Mouse (Mus musculus): ENCODE data around the gene Inpp5b. TPM values are rescaled to one million over a fixed set of nuclear protein-coding genes. Genes with fewer than 3 reads are reported as not detected.

Gene Inpp5b
- total and polyA plus RNA-seq, 2 experiments: 15.3 to 25.7 TPM

DNA sequence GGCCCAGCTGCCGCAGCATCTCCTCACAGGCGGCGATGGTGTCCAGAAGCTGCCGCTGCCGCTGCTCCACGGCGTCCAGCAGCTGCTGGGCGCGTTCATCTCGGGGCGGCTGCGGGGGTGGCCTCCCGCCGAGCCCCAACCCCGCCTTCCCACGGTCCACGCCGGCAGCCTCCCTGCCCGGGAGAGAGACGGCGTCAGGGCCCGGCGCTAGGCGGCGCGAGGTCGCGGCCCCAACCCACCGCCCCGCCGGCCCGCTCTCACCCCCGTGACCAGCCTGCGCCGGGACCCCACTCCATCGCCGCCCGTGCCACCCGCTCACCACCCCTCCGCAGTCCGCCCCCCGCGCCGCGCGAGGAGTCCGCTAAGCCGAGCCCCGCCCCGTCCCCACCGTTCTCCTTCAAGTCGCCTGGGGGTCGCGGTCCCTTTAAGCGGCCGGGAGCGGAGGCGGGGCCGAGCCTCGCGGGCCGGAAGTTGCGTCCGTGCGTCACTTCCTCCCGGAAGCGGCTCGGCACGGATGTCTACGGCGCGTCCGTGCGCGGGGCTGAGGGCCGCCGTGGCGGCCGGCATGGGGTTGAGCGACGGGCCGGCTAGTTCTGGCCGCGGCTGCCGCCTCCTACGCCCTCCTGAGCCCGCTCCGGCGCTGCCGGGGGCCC is 108.7 kb downstream of the Inpp5b start, which contains the start of gene Yrdc:
TSS of gene Yrdc (plus strand) at position 419 of the 653 bp plus-strand sequence.
- H3K79me2 ChIP-seq (ENCODE audit: control insufficient read depth, insufficient read depth, low read length): peaks cover 16% of the 10 kb centered on the region; the same call in 1 of the 2 replicates
- WGBS: under 1% methylated on average over 72 of the region's 90 CpGs
- peak within 1 kb of the TSS; percentile 77 for H3K27ac ChIP-seq (replicated peaks; ENCODE audit: insufficient read depth, low read depth, low read length)
- DNase-seq (ENCODE audit: extremely low read depth, low read depth, low spot score): peak; percentile 73
- H3K27me3 ChIP-seq (ENCODE audit: control insufficient read depth, insufficient read depth, low read length): no peaks in the 10 kb centered on the region
- H3K36me3 ChIP-seq (ENCODE audit: control insufficient read depth, insufficient read depth, low read length): peaks cover 23% of the 10 kb centered on the region
- peak within 1 kb of the TSS; percentile 97 for H3K9ac ChIP-seq (ENCODE audit: low read depth, low read length)
- H3K4me3 ChIP-seq (ENCODE audit: insufficient read depth, low read depth, low read length): peak within 1 kb of the TSS; percentile 87
- H3K4me1 ChIP-seq (ENCODE audit: control insufficient read depth, insufficient read depth, low read length): peaks cover 13% of the 10 kb centered on the region
- TF ChIP-seq POLR2A (IDR thresholded peaks at IDR 0.05; ENCODE audit: extremely low read depth, insufficient read depth, low read length) (peak; percentile 50; the same call in 1 of the 2 replicates), CTCF (IDR thresholded peaks at IDR 0.05; ENCODE audit: low read depth, low read length) (peak; percentile 24; the same call in 1 of the 2 replicates)

Other genes starting within 250 kb of the Inpp5b start
- gene 3100002H09Rik, start 131.0 kb upstream of the Inpp5b start, total RNA-seq (2014; rRNA removed): not detected in 2 replicates
- not detected in 2 replicates for gene 3100002H09Rik, start 131.0 kb upstream of the Inpp5b start, polyA plus RNA-seq (2012; rRNA removed)
- gene Pou3f1, start 85.0 kb upstream of the Inpp5b start, total RNA-seq (2014; rRNA removed): not detected in 2 replicates
- gene Pou3f1, start 85.0 kb upstream of the Inpp5b start, polyA plus RNA-seq (2012; rRNA removed): 0.02 TPM in 1 of 2 replicates, not detected in the other
- gene Utp11, start 48.2 kb upstream of the Inpp5b start, total RNA-seq (2014; rRNA removed): 9.3 and 11.6 TPM in 2 replicates
- gene Utp11, start 48.2 kb upstream of the Inpp5b start, polyA plus RNA-seq (2012; rRNA removed): 4.2 and 5.5 TPM in 2 replicates
- 0.20 and 0.28 TPM in 2 replicates for gene Fhl3, start 41.1 kb upstream of the Inpp5b start, total RNA-seq (2014; rRNA removed)
- 0.95 and 1.5 TPM in 2 replicates for gene Fhl3, start 41.1 kb upstream of the Inpp5b start, polyA plus RNA-seq (2012; rRNA removed)
- 12.1 and 15.1 TPM in 2 replicates for gene Sf3a3, start 27.1 kb upstream of the Inpp5b start, total RNA-seq (2014; rRNA removed)
- gene Sf3a3, start 27.1 kb upstream of the Inpp5b start, polyA plus RNA-seq (2012; rRNA removed): 5.5 and 6.6 TPM in 2 replicates
- 4.3 and 5.5 TPM in 2 replicates for gene Mtf1, start 60.3 kb downstream of the Inpp5b start, total RNA-seq (2014; rRNA removed)
- 5.1 and 6.0 TPM in 2 replicates for gene Mtf1, start 60.3 kb downstream of the Inpp5b start, polyA plus RNA-seq (2012; rRNA removed)
- 17.0 and 19.3 TPM in 2 replicates for gene Yrdc, start 108.8 kb downstream of the Inpp5b start, total RNA-seq (2014; rRNA removed)
- gene Yrdc, start 108.8 kb downstream of the Inpp5b start, polyA plus RNA-seq (2012; rRNA removed): 25.1 and 36.9 TPM in 2 replicates
- gene 1110065P20Rik, start 109.3 kb downstream of the Inpp5b start, total RNA-seq (2014; rRNA removed): 35.5 and 41.5 TPM in 2 replicates
- gene 1110065P20Rik, start 109.3 kb downstream of the Inpp5b start, polyA plus RNA-seq (2012; rRNA removed): 43.5 and 49.9 TPM in 2 replicates
- gene Maneal, start 120.3 kb downstream of the Inpp5b start, total RNA-seq (2014; rRNA removed): under 0.01 TPM in 1 of 2 replicates, not detected in the other
- not detected in 2 replicates for gene Maneal, start 120.3 kb downstream of the Inpp5b start, polyA plus RNA-seq (2012; rRNA removed)
- not detected in 2 replicates for gene Epha10, start 139.0 kb downstream of the Inpp5b start, total RNA-seq (2014; rRNA removed)
- gene Epha10, start 139.0 kb downstream of the Inpp5b start, polyA plus RNA-seq (2012; rRNA removed): not detected in 2 replicates
- 3.4 and 4.1 TPM in 2 replicates for gene 9930104L06Rik, start 195.2 kb downstream of the Inpp5b start, total RNA-seq (2014; rRNA removed)
- gene 9930104L06Rik, start 195.2 kb downstream of the Inpp5b start, polyA plus RNA-seq (2012; rRNA removed): 4.7 and 9.2 TPM in 2 replicates
- gene Cdca8, start 197.5 kb downstream of the Inpp5b start, total RNA-seq (2014; rRNA removed): 0.37 and 1.0 TPM in 2 replicates
- 0.67 and 0.91 TPM in 2 replicates for gene Cdca8, start 197.5 kb downstream of the Inpp5b start, polyA plus RNA-seq (2012; rRNA removed)
- gene Rspo1, start 244.6 kb downstream of the Inpp5b start, total RNA-seq (2014; rRNA removed): 0.09 TPM in 1 of 2 replicates, not detected in the other
- gene Rspo1, start 244.6 kb downstream of the Inpp5b start, polyA plus RNA-seq (2012; rRNA removed): 0.37 and 0.56 TPM in 2 replicates